Mouse (Mus musculus): ENCODE data around the gene Slc2a9.

GRCm38 (mm10) chr5:38479908-38480725 lies 22.8 kb downstream of the Slc2a9 start:
- peak; percentile 13; the same call in 1 of the 2 replicates for TF ChIP-seq POLR2A (IDR thresholded peaks at IDR 0.05; ENCODE audit: low read depth, low read length)
- no peak for TF ChIP-seq CTCF (IDR thresholded peaks at IDR 0.05; ENCODE audit: extremely low read depth, insufficient read depth, insufficient read length, insufficient replicate concordance)

Data from spleen, adult 2 months (tissue).